Mouse (Mus musculus) common myeloid progenitor, adult 5-6 weeks (primary cell): ENCODE measurements around the gene Dcaf12l1. TPM values are rescaled to one million over a fixed set of nuclear protein-coding genes. Genes with fewer than 3 reads are reported as not detected.
A peak's percentile ranks its signal among the peaks of the same experiment; 100 is the strongest.
"Not testable (repeated sequence)": the region's sequence is repeated elsewhere in the genome, so short reads cannot be mapped to it uniquely, and the experiment has no call there.

Experiments used
- ATAC-seq: replicated peaks from 2 replicates; pipeline ENCODE4 v1.8.0; 2016; ENCODE audit warnings: low read depth, mild to moderate bottlenecking, moderate TSS enrichment, inconsistent platforms; ENCODE audit not compliant: poor library complexity, severe bottlenecking
- total RNA-seq: library from RNA; stranded (forward); fragments of 200-1000, 187-1606 nt; gene quantifications from 2 replicates; pipeline ENCODE4 v1.2.3, GENCODE M21; 2017

The Dcaf12l1 gene
- total RNA-seq, result 1.0 and 1.9 TPM in 2 replicates

DNA sequence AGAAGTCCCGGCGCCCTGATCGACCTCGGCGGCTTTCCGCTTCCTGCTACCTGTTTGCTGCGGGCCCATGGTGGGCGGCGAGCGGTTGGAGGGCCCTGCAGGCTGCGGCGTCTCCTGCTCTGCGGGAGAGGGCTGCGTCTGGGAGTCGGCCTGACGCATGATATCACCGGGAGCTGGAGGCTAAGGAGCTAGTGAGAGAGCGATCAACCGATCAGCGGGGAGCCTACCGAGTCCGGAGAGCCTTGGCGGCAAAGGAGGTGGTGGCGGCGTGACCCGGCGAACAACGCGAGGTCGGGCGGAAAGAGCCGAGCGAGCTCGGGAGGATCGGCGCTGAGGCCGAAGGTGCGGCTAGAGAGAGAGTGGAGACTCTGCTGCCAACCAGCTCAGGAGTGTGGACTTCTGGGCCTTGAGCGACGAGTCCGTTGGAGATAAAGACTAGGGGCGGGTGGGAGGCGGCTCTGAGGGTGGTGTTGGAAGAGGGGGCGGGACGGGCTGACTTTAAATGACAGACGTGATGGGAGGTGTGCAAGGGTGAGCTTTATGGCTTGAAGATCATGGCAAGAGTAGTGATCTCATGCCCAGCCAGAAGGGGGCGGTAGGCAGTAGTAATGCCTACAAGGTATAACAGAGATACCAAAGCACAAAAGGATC is at the start of gene Dcaf12l1:
Gene Dcaf12l1, minus strand, starts transcription at position 437 of the 651 bp plus-strand sequence.
- ATAC-seq, result peak; percentile 97

DNA sequence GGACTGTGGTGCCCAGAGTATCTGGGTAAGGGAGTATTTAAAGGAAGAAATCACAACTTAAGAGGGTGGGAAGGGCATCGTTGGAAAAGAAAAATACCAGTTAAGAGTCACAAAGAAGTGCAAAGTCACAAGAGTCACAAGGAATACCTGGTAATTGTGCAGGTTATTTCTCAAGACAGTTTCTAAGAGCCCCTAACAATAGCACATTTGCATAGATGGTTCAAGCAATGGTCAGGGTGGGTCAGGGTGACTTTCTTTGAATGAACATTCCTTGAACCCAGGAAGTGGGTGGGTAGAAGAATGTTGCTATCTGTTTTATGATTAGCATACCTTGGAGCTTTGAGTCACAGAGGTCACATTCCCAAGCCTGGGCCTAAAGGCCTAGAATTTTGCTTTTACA is 19.4 kb upstream of the Dcaf12l1 start:
- not testable (repeated sequence) for ATAC-seq

DNA sequence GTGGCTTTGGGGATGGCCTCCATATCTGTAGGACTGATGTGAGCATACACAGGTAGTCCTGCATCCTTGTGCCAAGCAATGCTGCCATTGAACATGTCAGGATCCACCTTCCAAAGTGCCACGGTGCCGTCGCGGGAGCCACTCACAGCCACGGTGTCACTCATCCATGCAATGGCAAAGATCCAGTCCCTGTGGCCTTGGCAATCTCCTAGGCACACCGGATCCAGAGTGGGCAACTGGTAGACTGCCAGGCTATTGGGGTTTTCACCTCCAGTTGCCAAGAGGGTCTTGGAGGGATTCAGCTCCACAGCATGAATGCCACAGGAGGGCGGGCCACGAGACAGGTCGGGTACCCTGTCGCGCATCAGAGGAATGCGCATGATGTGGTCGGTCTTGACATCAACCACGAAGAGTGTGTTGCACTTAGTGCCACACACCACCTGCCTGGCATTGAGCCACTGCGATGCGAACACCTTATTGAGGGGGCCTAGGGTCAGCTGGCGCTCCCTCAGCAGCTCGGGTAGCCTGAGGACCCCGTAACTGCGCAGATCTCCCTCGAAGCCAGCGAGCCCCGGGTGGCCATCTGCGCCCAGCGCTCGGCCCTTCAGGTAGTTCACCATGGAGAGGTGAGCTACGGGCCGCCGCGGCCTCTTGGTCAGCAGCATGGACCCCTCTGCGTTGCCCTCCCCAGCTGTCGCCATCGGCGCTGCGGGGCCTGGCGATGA is 799 bp downstream of the Dcaf12l1 start:
- no peak for ATAC-seq
